ENCODE assay signal across 7 mouse cellular contexts in the genomic region with DNA sequence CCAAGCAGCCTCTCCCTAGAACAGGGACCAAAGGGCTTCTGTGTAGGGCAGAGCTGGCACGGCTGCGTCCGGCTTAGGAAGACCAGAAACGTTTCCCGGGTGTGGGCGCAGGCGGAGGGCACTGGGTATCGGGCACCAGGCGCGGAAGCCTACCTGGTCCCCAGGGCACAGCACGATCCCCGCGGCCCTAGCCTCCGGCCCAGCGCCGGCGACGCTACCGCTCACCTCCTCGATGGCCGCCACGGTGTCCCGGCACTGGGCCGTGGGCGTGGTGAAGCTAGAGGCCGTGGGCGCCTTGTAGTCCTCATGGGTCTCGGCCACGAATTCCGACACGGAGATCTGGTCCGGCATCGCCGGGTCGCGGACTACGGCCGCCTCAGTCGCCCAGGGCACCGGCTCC.
DNase-seq lines count a peak whose midpoint lies in the region; ATAC-seq and TF ChIP-seq lines count a peak whose summit lies in the region.
"Not testable (repeated sequence)": the region's sequence is repeated elsewhere in the genome, so short reads cannot be mapped to it uniquely, and the experiment has no call there.

No protein-coding gene starts in this region.

- DNase-seq in forebrain, postnatal 0 days; hindbrain, embryonic 10.5 days (ENCODE audit: low spot score); liver, adult 2 months (ENCODE audit: extremely low read depth, low read depth, low spot score); lung, postnatal 0 days (ENCODE audit: low spot score): not testable (repeated sequence)

- not testable (repeated sequence) for ATAC-seq in embryonic facial prominence, embryonic 12.5 days (ENCODE audit: insufficient number of reproducible peaks, insufficient read depth, low FRiP score, low TSS enrichment); forebrain, postnatal 0 days
- ATAC-seq in intestine, postnatal 0 days, result peak; percentile 54
- peak; percentile 37 for ATAC-seq in lung, postnatal 0 days

- H3K4me3 ChIP-seq in embryonic facial prominence, embryonic 12.5 days, result peak overlapping the region; percentile 32
- H3K4me3 ChIP-seq in forebrain, postnatal 0 days (ENCODE audit: low read depth, low read length), result peak overlapping the region; percentile 14; the same call in 1 of the 2 replicates
- peak overlapping the region; percentile 42 for H3K4me3 ChIP-seq in hindbrain, embryonic 10.5 days
- peak overlapping the region; percentile 41 for H3K4me3 ChIP-seq in intestine, postnatal 0 days (ENCODE audit: low read depth, low read length)
- H3K4me3 ChIP-seq in liver, adult 2 months (ENCODE audit: insufficient read depth, low read depth, low read length), result peak overlapping the region; percentile 63
- peak overlapping the region; percentile 28 for H3K4me3 ChIP-seq in lung, postnatal 0 days (ENCODE audit: low read depth, low read length)
- H3K4me3 ChIP-seq in olfactory bulb, adult 2 months (ENCODE audit: insufficient read depth, low read depth, low read length), result peak overlapping the region; percentile 17; the same call in 1 of the 2 replicates

- not testable (repeated sequence) for TF ChIP-seq POLR2A in liver, adult 2 months (IDR thresholded peaks at IDR 0.05; ENCODE audit: extremely low read depth, insufficient read depth, low read length); olfactory bulb, adult 2 months (IDR thresholded peaks at IDR 0.05; ENCODE audit: insufficient read depth, low read depth, low read length)

- H3K27ac ChIP-seq in embryonic facial prominence, embryonic 12.5 days; forebrain, postnatal 0 days (ENCODE audit: low read depth, low read length); hindbrain, embryonic 10.5 days; intestine, postnatal 0 days (ENCODE audit: low read depth, low read length); liver, adult 2 months (replicated peaks; ENCODE audit: insufficient read depth, low read depth, low read length); lung, postnatal 0 days (ENCODE audit: low read length); olfactory bulb, adult 2 months (ENCODE audit: insufficient read depth, low read depth, low read length): not testable (repeated sequence)

- not testable (repeated sequence) for H3K4me1 ChIP-seq in embryonic facial prominence, embryonic 12.5 days; forebrain, postnatal 0 days (ENCODE audit: insufficient read depth); hindbrain, embryonic 10.5 days (replicated peaks); intestine, postnatal 0 days (replicated peaks; ENCODE audit: control insufficient read depth, insufficient read depth, low read length); liver, adult 2 months (ENCODE audit: control insufficient read depth, insufficient read depth, low read length); lung, postnatal 0 days (ENCODE audit: insufficient read depth, low read depth, low read length); olfactory bulb, adult 2 months (ENCODE audit: control insufficient read depth, insufficient read depth, low read length)

- H3K36me3 ChIP-seq in embryonic facial prominence, embryonic 12.5 days; forebrain, postnatal 0 days (ENCODE audit: insufficient read depth); hindbrain, embryonic 10.5 days; intestine, postnatal 0 days (ENCODE audit: control insufficient read depth, insufficient read depth); liver, adult 2 months (ENCODE audit: control insufficient read depth, insufficient read depth, low read length); lung, postnatal 0 days (ENCODE audit: insufficient read depth, low read length): not testable (repeated sequence)

- H3K9me3 ChIP-seq in embryonic facial prominence, embryonic 12.5 days, result peaks cover 27% of the 10 kb centered on the region
- H3K9me3 ChIP-seq in forebrain, postnatal 0 days (ENCODE audit: low read length), result peaks cover 14% of the 10 kb centered on the region
- peaks cover 73% of the 10 kb centered on the region for H3K9me3 ChIP-seq in hindbrain, embryonic 10.5 days
- not testable (repeated sequence) for H3K9me3 ChIP-seq in intestine, postnatal 0 days (ENCODE audit: control insufficient read depth); lung, postnatal 0 days (ENCODE audit: low read length)

- not testable (repeated sequence) for TF ChIP-seq EP300 in lung, postnatal 0 days (IDR thresholded peaks at IDR 0.05)

- H3K79me2 ChIP-seq in liver, adult 2 months (ENCODE audit: control insufficient read depth, insufficient read depth, low read length), result not testable (repeated sequence)

- not testable (repeated sequence) for TF ChIP-seq CTCF in forebrain, postnatal 0 days (IDR thresholded peaks at IDR 0.05; ENCODE audit: low read depth); intestine, postnatal 0 days (IDR thresholded peaks at IDR 0.05; ENCODE audit: low read depth); liver, adult 2 months (IDR thresholded peaks at IDR 0.05; ENCODE audit: low read depth, low read length); lung, postnatal 0 days (IDR thresholded peaks at IDR 0.05); olfactory bulb, adult 2 months (IDR thresholded peaks at IDR 0.05; ENCODE audit: insufficient read depth, low read depth, low read length)

- H3K27me3 ChIP-seq in embryonic facial prominence, embryonic 12.5 days; forebrain, postnatal 0 days (ENCODE audit: insufficient read depth, low read length); hindbrain, embryonic 10.5 days (ENCODE audit: insufficient read depth, poor library complexity, severe bottlenecking); intestine, postnatal 0 days (replicated peaks; ENCODE audit: control insufficient read depth, insufficient read depth, low read length); liver, adult 2 months (ENCODE audit: control insufficient read depth, insufficient read depth, low read length); lung, postnatal 0 days (replicated peaks; ENCODE audit: insufficient read depth, low read length): not testable (repeated sequence)

- peak overlapping the region; percentile 30 for H3K4me2 ChIP-seq in embryonic facial prominence, embryonic 12.5 days (replicated peaks)
- H3K4me2 ChIP-seq in forebrain, postnatal 0 days (ENCODE audit: low read depth), result not testable (repeated sequence)
- H3K4me2 ChIP-seq in intestine, postnatal 0 days (replicated peaks; ENCODE audit: low read depth), result peak overlapping the region; percentile 60
- H3K4me2 ChIP-seq in lung, postnatal 0 days (replicated peaks; ENCODE audit: low read depth, low read length), result peak overlapping the region; percentile 39

- H3K9ac ChIP-seq in embryonic facial prominence, embryonic 12.5 days; forebrain, postnatal 0 days; lung, postnatal 0 days (replicated peaks; ENCODE audit: low read depth): not testable (repeated sequence)
- H3K9ac ChIP-seq in intestine, postnatal 0 days (ENCODE audit: low read depth, low read length), result 0 out of 2 replicates have a peak overlapping the region, but pooled peaks have one; percentile 31
- peak overlapping the region; percentile 69 for H3K9ac ChIP-seq in liver, adult 2 months (ENCODE audit: low read depth, low read length)

- 22% methylated on average over 40 of the region's 40 CpGs for WGBS in embryonic facial prominence, embryonic 12.5 days
- WGBS in forebrain, postnatal 0 days, result 42% methylated on average over 36 of the region's 40 CpGs
- 25% methylated on average over 40 of the region's 40 CpGs for WGBS in hindbrain, embryonic 10.5 days
- WGBS in intestine, postnatal 0 days, result 21% methylated on average over 31 of the region's 40 CpGs
- 20% methylated on average over 40 of the region's 40 CpGs for WGBS in liver, adult 2 months
- WGBS in lung, postnatal 0 days, result 26% methylated on average over 39 of the region's 40 CpGs
- WGBS in olfactory bulb, adult 2 months, result 39% methylated on average over 40 of the region's 40 CpGs
